8 mouse cellular contexts compared by ENCODE assay signal in the genomic region with DNA sequence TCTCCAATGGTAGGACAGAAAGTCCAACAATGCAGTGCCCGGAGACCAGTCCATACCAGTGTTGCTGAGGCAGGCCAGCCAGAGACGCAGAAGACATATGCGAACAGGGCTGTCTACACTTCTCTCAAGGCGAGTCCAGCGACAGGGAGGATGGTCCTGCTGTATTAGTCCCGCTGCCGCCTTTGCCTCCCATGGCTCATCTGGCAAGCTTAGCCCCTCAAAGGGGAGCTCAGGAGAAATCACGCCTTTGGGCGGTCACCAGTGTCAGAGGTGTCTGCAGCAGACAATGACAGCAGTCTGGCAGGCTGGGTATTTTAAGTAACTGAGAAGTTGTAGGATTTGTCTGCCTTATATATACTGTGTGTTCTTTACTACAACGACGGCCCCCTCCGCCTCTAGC. TPM values are rescaled to one million over a fixed set of nuclear protein-coding genes. Genes with fewer than 3 reads are reported as not detected.
DNase-seq lines count a peak whose midpoint lies in the region; ATAC-seq lines count a peak whose summit lies in the region.

No protein-coding gene starts in this region.

- peak overlapping the region; percentile 66 for H3K4me2 ChIP-seq in lung, embryonic 16.5 days (ENCODE audit: low read depth, low read length)
- peak overlapping the region; percentile 55 for H3K4me2 ChIP-seq in midbrain, embryonic 11.5 days

- WGBS in lung, embryonic 16.5 days = 20% methylated on average over 12 of the region's 12 CpGs
- WGBS in midbrain, embryonic 11.5 days = 32% methylated on average over 12 of the region's 12 CpGs

- peak overlapping the region; percentile 90 for H3K27ac ChIP-seq in lung, embryonic 16.5 days (ENCODE audit: low read length)
- no peak overlapping the region; the same call in 1 of the 2 replicates for H3K27ac ChIP-seq in midbrain, embryonic 11.5 days (ENCODE audit: low read depth, low read length)

- H3K36me3 ChIP-seq in lung, embryonic 16.5 days (ENCODE audit: control insufficient read depth, insufficient read depth, low read length) = no peaks in the 10 kb centered on the region
- H3K36me3 ChIP-seq in midbrain, embryonic 11.5 days (ENCODE audit: control insufficient read depth, insufficient read depth, low read length) = no peaks in the 10 kb centered on the region

- H3K4me3 ChIP-seq in lung, embryonic 16.5 days (ENCODE audit: low read length) = peak overlapping the region; percentile 67
- peak overlapping the region; percentile 52 for H3K4me3 ChIP-seq in midbrain, embryonic 11.5 days (ENCODE audit: low read depth, low read length)

- ATAC-seq in lung, embryonic 16.5 days (ENCODE audit: low read depth) = no peak
- peak; percentile 16; the same call in 1 of the 2 replicates for ATAC-seq in midbrain, embryonic 11.5 days (ENCODE audit: low FRiP score)

- H3K9ac ChIP-seq in lung, embryonic 16.5 days (ENCODE audit: low read length) = peak overlapping the region; percentile 73
- peak overlapping the region; percentile 63; the same call in 1 of the 2 replicates for H3K9ac ChIP-seq in midbrain, embryonic 11.5 days (ENCODE audit: low read length)

- intact Hi-C loops in heart, postnatal 36 days (cut with DNase I) = loop anchor here (5.0 to 10.0 kb wide), 3 partner anchors 214 to 419 kb away; partner anchors contain the start of genes Spin4 and Zc4h2

- no peaks in the 10 kb centered on the region for H3K27me3 ChIP-seq in lung, embryonic 16.5 days (ENCODE audit: control insufficient read depth, insufficient read depth, low read depth, low read length)
- H3K27me3 ChIP-seq in midbrain, embryonic 11.5 days (ENCODE audit: control insufficient read depth, insufficient read depth, low read length) = no peaks in the 10 kb centered on the region

- no peaks in the 10 kb centered on the region for H3K9me3 ChIP-seq in lung, embryonic 16.5 days (ENCODE audit: control insufficient read depth, low read length)
- H3K9me3 ChIP-seq in midbrain, embryonic 11.5 days (ENCODE audit: control insufficient read depth, low read length) = no peaks in the 10 kb centered on the region

- no peak for DNase-seq in lung, adult 18-20 months
- DNase-seq in embryo, embryonic 9.5 days (ENCODE audit: extremely low spot score) = peak; percentile 14
- DNase-seq in heart, postnatal 36 days = peak; percentile 2 to 8
- no peak for DNase-seq in midbrain, embryonic 11.5 days (ENCODE audit: low spot score, missing footprints)
- no peak for DNase-seq in c-Kit-positive CD71-positive TER-119-positive erythroid progenitor cells, embryonic 14.5 days (ENCODE audit: low spot score)
- DNase-seq in spleen, adult 12 weeks (ENCODE audit: low spot score) = no peak
- DNase-seq in yolk sac, embryonic 10.5 days (ENCODE audit: low spot score) = no peak

- H3K4me1 ChIP-seq in lung, embryonic 16.5 days (replicated peaks; ENCODE audit: control insufficient read depth, insufficient read depth, low read length) = 0 out of 2 replicates have a peak, but pooled peaks cover 3% of the 10 kb centered on the region
- H3K4me1 ChIP-seq in midbrain, embryonic 11.5 days (ENCODE audit: control insufficient read depth, insufficient read depth, low read length) = peaks cover 2% of the 10 kb centered on the region; the same call in 1 of the 2 replicates

RNA-seq across cellular contexts. Expression of gene Amer1, which starts 1.3 kb away (rescaled TPM):
- polyA plus RNA-seq in lung, embryonic 16.5 days (2015; fragmentation: Nextera tagmentation; extraction: Ambion mirVana) = 11.3 and 11.4 TPM in 2 replicates
- total RNA-seq in heart, postnatal 36 days (2021) = 1 to 10 TPM; 4.6 to 6.5 TPM
- 8.5 and 8.7 TPM in 2 replicates for polyA plus RNA-seq in midbrain, embryonic 11.5 days (2014; fragmentation: Nextera tagmentation; extraction: Ambion mirVana)

Comparison
In these comparisons a context has a peak if more than half of its experiments do, and no peak if none do; other contexts are left out.
1. DNase-seq: peak in embryo, embryonic 9.5 days (single experiment) and heart, postnatal 36 days (2 of 2); none in lung, adult 18-20 months (0 of 2), midbrain, embryonic 11.5 days (single experiment), c-Kit-positive CD71-positive TER-119-positive erythroid progenitor cells, embryonic 14.5 days (single experiment), spleen, adult 12 weeks (single experiment) and yolk sac, embryonic 10.5 days (single experiment).